Mouse (Mus musculus) heart, embryonic 13.5 days (tissue): ENCODE measurements around the gene Phactr1. TPM values are rescaled to one million over a fixed set of nuclear protein-coding genes. Genes with fewer than 3 reads are reported as not detected.

Experiments
- ATAC-seq: fragments of 200-750 bp; cut with Nextera tagmentation; 2 replicates; pipeline ENCODE4 v1.8.0; 2017; ENCODE audit warnings: moderate TSS enrichment; ENCODE audit not compliant: insufficient number of reproducible peaks, low FRiP score, low TSS enrichment; ENCODE audit errors: extremely low read depth
- H3K27ac ChIP-seq: fragments of 300-500 bp; sonication (generic); replicated peaks from 2 replicates; pipeline ENCODE4 v1.5.1; 2015; ENCODE audit warnings: moderate library complexity, mild to moderate bottlenecking, inconsistent platforms
- H3K27me3 ChIP-seq: fragments of 300-500 bp; sonication (generic); replicated peaks from 2 replicates; pipeline ENCODE4 v1.6.1; 2015; ENCODE audit warnings: mild to moderate bottlenecking, inconsistent platforms
- H3K36me3 ChIP-seq: fragments of 300-500 bp; sonication (generic); 2 replicates; pipeline ENCODE4 v1.6.1; 2015; ENCODE audit warnings: mild to moderate bottlenecking, inconsistent platforms
- H3K4me1 ChIP-seq: fragments of 300-500 bp; sonication (generic); 2 replicates; pipeline ENCODE4 v1.6.1; 2015; ENCODE audit warnings: inconsistent platforms
- H3K4me2 ChIP-seq: fragments of 300-500 bp; sonication (generic); 2 replicates; pipeline ENCODE4 v1.6.1; 2015; ENCODE audit warnings: inconsistent platforms, mild to moderate bottlenecking, moderate library complexity
- H3K4me3 ChIP-seq: fragments of 300-500 bp; sonication (generic); 2 replicates; pipeline ENCODE4 v1.5.1; 2015; ENCODE audit warnings: moderate library complexity, mild to moderate bottlenecking, inconsistent platforms
- H3K9ac ChIP-seq: fragments of 300-500 bp; sonication (generic); 2 replicates; pipeline ENCODE4 v1.6.1; 2015; ENCODE audit warnings: inconsistent platforms, mild to moderate bottlenecking, moderate library complexity
- H3K9me3 ChIP-seq: fragments of 300-500 bp; sonication (generic); 2 replicates; pipeline ENCODE4 v1.6.1; 2016; ENCODE audit warnings: inconsistent platforms
- WGBS: fragments of 180-500 bp; shearing (Covaris S2); methylation state at CpG from one replicate; pipeline ENCODE4 v1.1.7; 2015; ENCODE audit warnings: mixed read lengths; 5-methylcytosine and 5-hydroxymethylcytosine counted together
- polyA plus RNA-seq: library from polyadenylated mRNA; unstranded; fragments of >200 nt; fragmentation: Nextera tagmentation; extraction: Ambion mirVana; gene quantifications from 2 replicates; pipeline ENCODE4 v1.2.1, GENCODE M21; 2015

The Phactr1 gene
- polyA plus RNA-seq, 1 experiment from 2014 or later = 5.2 TPM

DNA sequence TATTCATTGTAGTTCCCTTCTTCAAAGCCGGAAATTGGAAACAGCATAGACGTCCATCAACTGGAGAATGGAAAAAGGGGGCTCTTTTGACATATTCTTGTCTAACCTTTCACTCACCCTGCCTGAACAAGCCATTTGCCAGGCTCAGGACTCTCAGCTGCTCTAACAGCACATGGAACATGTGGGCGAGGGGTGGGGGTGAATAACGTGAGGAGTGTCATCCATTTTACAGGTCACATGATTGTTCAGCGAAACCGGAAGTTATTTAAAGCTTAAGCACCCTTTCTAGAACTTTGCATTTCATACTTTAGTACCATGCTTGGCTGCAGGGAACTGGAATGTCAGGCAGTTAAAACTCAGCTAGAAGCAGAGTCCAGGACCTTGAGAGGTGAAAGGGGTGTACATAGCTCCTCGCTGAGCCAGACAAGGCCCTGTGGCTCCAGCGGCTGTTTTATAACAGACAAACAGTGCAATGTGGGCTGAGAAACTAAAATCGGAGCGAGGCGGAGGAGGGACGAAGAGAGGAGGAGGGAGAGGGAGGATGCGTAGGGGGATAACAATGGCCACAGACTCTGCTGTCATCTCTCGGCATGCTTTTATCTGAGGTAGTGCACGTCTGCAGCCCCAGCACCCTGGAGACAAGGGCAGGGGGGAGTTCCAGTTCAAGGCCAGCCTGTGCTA is 141.1 kb downstream of the Phactr1 start:
- WGBS = 62% methylated on average over 15 of the region's 15 CpGs
- Histone ChIP-seq H3K36me3 (no peaks in the 10 kb centered on the region), H3K4me3 (no peak overlapping the region), H3K4me1 (peaks cover 17% of the 10 kb centered on the region), H3K9ac (no peak overlapping the region), H3K4me2 (no peak overlapping the region), H3K27ac (0 out of 2 replicates have a peak overlapping the region, but pooled peaks have one; percentile 42), H3K9me3 (no peaks in the 10 kb centered on the region), H3K27me3 (0 out of 2 replicates have a peak, but pooled peaks cover 2% of the 10 kb centered on the region)
- ATAC-seq = peak; percentile 31; the same call in 1 of the 2 replicates

- no peak overlapping the region for H3K27ac ChIP-seq
- H3K4me2 ChIP-seq = no peak overlapping the region
- H3K9me3 ChIP-seq = no peaks in the 10 kb centered on the region
- H3K27me3 ChIP-seq = no peaks in the 10 kb centered on the region
- no peak overlapping the region for H3K9ac ChIP-seq
- ATAC-seq = no peak
- peaks cover 17% of the 10 kb centered on the region for H3K4me1 ChIP-seq
- H3K36me3 ChIP-seq = no peaks in the 10 kb centered on the region
- 18% methylated on average over 10 of the region's 10 CpGs for WGBS
- H3K4me3 ChIP-seq = no peak overlapping the region
Observed at GRCm38 (mm10) chr13:42822545-42822944, 142.1 kb downstream of the Phactr1 start.

DNA sequence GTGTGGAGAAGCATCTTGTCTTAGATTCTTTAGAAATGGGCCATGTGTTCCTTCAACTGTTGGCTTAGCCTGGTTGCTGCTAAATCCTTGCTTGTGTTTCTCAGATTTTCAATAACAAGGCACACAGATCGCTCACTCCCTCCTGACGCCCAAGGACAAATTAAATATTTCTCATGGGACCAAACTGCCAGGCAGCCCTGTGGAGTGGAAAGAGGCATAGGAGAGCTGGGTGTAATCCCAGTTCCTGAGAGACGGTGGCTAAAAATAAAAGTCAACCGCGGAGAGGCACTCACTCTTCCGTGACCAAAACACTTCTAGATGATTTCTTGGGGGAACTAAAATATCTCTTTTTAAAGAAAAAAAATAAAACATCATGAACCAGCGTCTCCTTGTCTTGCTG is 143.5 kb downstream of the Phactr1 start:
- Histone ChIP-seq H3K4me1 (peaks cover 21% of the 10 kb centered on the region), H3K27me3 (no peaks in the 10 kb centered on the region), H3K36me3 (no peaks in the 10 kb centered on the region), H3K9me3 (no peaks in the 10 kb centered on the region), H3K27ac (no peak overlapping the region), H3K9ac (no peak overlapping the region), H3K4me2 (no peak overlapping the region), H3K4me3 (no peak overlapping the region)
- no peak for ATAC-seq
- WGBS = 69% methylated on average over 7 of the region's 7 CpGs

- H3K9ac ChIP-seq = no peak overlapping the region
- H3K36me3 ChIP-seq = no peaks in the 10 kb centered on the region
- 48% methylated on average over 8 of the region's 8 CpGs for WGBS
- no peak for ATAC-seq
- H3K9me3 ChIP-seq = no peaks in the 10 kb centered on the region
- no peaks in the 10 kb centered on the region for H3K27me3 ChIP-seq
- no peak overlapping the region for H3K4me3 ChIP-seq
- no peak overlapping the region for H3K4me2 ChIP-seq
- H3K4me1 ChIP-seq = peaks cover 20% of the 10 kb centered on the region
- H3K27ac ChIP-seq = no peak overlapping the region
Observed at GRCm38 (mm10) chr13:42826602-42827001, 146.2 kb downstream of the Phactr1 start.

DNA sequence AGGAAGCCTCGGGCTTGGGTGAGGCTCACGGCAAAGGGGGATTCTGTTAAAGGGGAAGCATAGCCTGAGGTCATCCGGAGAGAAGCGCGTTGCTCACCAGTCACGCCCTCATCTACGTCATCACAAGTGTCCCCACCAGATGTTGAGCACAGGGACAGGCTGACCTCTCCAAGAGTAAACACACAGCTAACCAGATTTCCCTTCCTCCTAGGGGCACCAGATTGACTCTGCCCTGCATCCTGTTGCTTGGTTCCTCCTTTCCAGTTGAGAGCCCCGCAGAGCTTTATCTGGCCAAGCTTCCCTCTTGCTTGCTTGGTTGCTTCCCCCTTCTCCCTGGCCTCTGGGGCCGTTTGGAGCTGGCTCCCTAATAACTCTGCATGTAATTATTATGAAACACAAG is 148.6 kb downstream of the Phactr1 start:
- H3K9me3 ChIP-seq = no peaks in the 10 kb centered on the region
- 16% methylated on average over 9 of the region's 9 CpGs for WGBS
- H3K27me3 ChIP-seq = no peaks in the 10 kb centered on the region
- ATAC-seq = no peak
- H3K9ac ChIP-seq = no peak overlapping the region
- peak overlapping the region; percentile 41 for H3K4me2 ChIP-seq
- no peaks in the 10 kb centered on the region for H3K36me3 ChIP-seq
- no peak overlapping the region for H3K4me3 ChIP-seq
- H3K4me1 ChIP-seq = peaks cover 12% of the 10 kb centered on the region
- peak overlapping the region; percentile 21 for H3K27ac ChIP-seq

DNA sequence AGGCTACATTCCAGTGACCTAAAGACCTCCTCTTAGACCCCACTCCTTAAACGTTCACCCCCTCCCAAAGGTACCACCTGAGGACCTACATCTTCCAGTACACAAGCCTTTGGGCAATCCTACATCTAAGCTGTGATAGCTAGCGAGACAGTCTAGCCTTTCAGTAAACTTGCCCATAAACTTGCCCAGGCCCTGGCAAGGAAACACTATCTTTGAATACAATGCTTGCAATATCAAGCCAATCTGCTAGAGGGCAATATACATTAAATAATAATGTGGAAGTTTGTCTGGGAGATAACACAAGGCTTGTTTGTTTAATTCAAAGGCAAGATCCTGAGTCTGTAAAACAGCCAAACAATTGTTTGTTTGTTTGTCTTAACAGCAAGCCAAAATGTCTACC is 155.0 kb downstream of the Phactr1 start:
- ATAC-seq = no peak
- H3K27me3 ChIP-seq = no peaks in the 10 kb centered on the region
- no peak overlapping the region for H3K4me2 ChIP-seq
- 50% methylated on average over 2 of the region's 2 CpGs for WGBS
- H3K9ac ChIP-seq = no peak overlapping the region
- no peak overlapping the region for H3K27ac ChIP-seq
- H3K9me3 ChIP-seq = no peaks in the 10 kb centered on the region
- no peaks in the 10 kb centered on the region for H3K4me1 ChIP-seq
- H3K4me3 ChIP-seq = no peak overlapping the region
- no peaks in the 10 kb centered on the region for H3K36me3 ChIP-seq

DNA sequence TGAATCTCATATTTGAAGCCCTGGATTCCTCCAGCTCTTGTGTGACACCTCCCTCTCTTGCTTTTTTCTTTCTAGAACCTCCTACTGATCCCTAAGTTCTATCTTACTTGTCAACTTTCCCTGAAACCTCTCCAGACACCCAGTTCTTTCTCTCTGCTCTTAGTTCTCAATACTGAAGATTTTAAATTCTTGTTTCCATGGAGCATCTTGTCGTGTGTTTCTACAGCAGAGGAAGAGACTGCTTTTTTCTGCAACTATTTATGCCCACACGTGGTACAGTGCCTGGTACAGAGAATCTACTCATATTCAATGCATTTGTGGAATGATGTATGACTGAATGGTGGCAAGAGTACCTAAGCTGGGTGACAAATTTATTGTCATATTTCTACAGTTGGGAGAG is 158.9 kb downstream of the Phactr1 start:
- H3K27me3 ChIP-seq = no peaks in the 10 kb centered on the region
- H3K4me3 ChIP-seq = no peak overlapping the region
- no peak overlapping the region for H3K4me2 ChIP-seq
- H3K36me3 ChIP-seq = no peaks in the 10 kb centered on the region
- H3K27ac ChIP-seq = no peak overlapping the region
- H3K9ac ChIP-seq = no peak overlapping the region
- H3K9me3 ChIP-seq = no peaks in the 10 kb centered on the region
- ATAC-seq = no peak
- 53% methylated on average over 2 of the region's 2 CpGs for WGBS
- no peaks in the 10 kb centered on the region for H3K4me1 ChIP-seq

DNA sequence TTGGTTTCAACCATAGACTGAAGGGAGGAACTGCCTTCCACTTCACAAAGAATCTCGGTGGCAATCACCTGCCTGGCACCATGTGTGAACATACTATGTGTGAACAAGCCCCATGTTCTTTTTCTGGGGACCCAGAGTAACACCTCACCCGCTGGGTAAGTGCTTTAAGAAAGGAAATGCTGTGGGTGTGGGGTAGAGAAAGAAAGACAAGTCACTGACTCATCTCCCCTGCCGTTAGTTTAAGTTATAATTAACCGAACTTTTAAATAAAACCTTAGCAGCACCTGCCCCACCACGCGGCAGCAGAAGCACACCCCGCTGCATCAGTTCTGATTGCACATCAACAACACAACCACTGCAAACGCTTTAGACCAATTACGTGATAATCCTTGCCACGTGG is 171.7 kb downstream of the Phactr1 start:
- H3K4me3 ChIP-seq = no peak overlapping the region
- H3K9ac ChIP-seq = no peak overlapping the region
- no peaks in the 10 kb centered on the region for H3K9me3 ChIP-seq
- H3K36me3 ChIP-seq = no peaks in the 10 kb centered on the region
- H3K27me3 ChIP-seq = no peaks in the 10 kb centered on the region
- no peak overlapping the region for H3K27ac ChIP-seq
- 0 out of 2 replicates have a peak, but pooled peaks cover 4% of the 10 kb centered on the region for H3K4me1 ChIP-seq
- WGBS = 76% methylated on average over 10 of the region's 10 CpGs
- no peak overlapping the region for H3K4me2 ChIP-seq
- no peak for ATAC-seq

- WGBS = 32% methylated on average over 11 of the region's 11 CpGs
- Histone ChIP-seq H3K4me1 (0 out of 2 replicates have a peak, but pooled peaks cover 4% of the 10 kb centered on the region), H3K27me3 (no peaks in the 10 kb centered on the region), H3K4me3 (no peak overlapping the region), H3K9me3 (no peaks in the 10 kb centered on the region), H3K27ac (no peak overlapping the region), H3K9ac (no peak overlapping the region), H3K4me2 (no peak overlapping the region), H3K36me3 (no peaks in the 10 kb centered on the region)
- ATAC-seq = no peak
Observed at GRCm38 (mm10) chr13:42853900-42854595, 173.6 kb downstream of the Phactr1 start.

DNA sequence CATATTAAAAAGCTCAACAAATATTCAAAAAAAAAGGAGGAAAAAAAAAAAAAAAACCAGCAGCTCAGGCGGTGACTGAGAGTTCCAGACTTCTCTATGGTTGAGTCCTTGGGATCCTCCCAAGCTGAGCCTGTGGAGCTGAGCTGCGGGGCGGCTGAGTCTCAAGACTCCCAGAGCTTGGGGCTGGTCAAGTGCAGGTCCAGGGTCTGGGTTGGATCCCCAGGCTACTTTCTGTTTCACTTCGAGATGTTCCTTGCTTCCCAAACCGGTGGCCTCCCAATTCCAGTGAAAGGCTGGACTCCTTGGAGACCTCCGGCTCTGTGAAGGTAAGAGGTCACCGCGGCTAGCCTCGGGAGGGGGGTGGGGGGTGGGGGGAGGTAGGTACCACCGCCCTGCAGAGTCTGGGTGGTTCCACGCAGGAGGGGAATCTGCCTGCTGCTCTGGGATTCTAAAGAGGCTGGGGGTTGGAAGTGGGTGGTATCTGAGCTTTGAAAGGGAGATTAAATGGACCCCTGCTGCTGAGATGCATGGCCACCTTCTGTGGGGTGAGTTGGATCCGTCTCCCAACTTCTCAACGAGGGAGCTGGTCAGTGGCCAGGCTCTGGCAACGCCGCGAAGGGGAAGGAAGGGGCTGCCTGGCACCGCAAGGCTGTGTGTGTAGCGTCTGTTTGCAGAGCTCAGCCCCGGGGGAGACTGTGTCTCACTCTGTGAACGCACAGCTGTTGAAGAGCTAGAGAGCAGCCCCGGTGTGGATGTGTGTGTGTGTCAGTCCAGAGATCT is 185.9 kb downstream of the Phactr1 start:
- peak overlapping the region; percentile 89 for H3K4me2 ChIP-seq
- no peaks in the 10 kb centered on the region for H3K27me3 ChIP-seq
- H3K27ac ChIP-seq = 0 out of 2 replicates have a peak overlapping the region, but pooled peaks have one; percentile 15
- H3K9me3 ChIP-seq = no peaks in the 10 kb centered on the region
- peak overlapping the region; percentile 86 for H3K9ac ChIP-seq
- no peaks in the 10 kb centered on the region for H3K36me3 ChIP-seq
- WGBS = 4% methylated on average over 21 of the region's 21 CpGs
- H3K4me1 ChIP-seq = peaks cover 10% of the 10 kb centered on the region
- peak overlapping the region; percentile 65 for H3K4me3 ChIP-seq
- no peak for ATAC-seq

DNA sequence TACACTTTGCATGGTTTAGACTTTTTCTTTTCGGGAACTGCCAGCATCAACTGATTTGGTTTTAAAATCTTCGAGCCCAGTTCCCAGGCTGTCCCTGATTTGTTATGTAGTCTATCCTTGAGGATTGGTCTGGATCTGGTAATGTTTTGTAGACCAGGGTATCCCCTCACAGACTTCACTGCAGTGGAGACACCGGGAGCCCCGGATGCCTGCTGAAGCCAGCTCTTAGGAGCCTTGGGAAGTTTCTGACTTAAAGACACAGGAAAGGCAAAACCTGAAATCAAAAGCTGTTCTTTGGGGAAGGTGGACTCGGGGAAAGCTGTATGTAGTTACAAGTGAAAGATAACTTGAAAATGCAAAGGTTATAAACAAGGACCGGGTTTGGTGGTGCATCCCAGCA is 186.6 kb downstream of the Phactr1 start:
- ATAC-seq = no peak
- WGBS = 17% methylated on average over 6 of the region's 6 CpGs

More for the DNA sequence above, 186.6 kb downstream of the Phactr1 start:
- 0 out of 2 replicates have a peak overlapping the region, but pooled peaks have one; percentile 15 for H3K27ac ChIP-seq
- no peaks in the 10 kb centered on the region for H3K9me3 ChIP-seq
- peaks cover 10% of the 10 kb centered on the region for H3K4me1 ChIP-seq
- H3K27me3 ChIP-seq = no peaks in the 10 kb centered on the region
- H3K9ac ChIP-seq = peak overlapping the region; percentile 86
- H3K4me3 ChIP-seq = peak overlapping the region; percentile 65
- peak overlapping the region; percentile 89 for H3K4me2 ChIP-seq
- no peaks in the 10 kb centered on the region for H3K36me3 ChIP-seq
